Mouse (Mus musculus): ENCODE results near the gene Ahsg.
"Not testable (repeated sequence)": the region's sequence is repeated elsewhere in the genome, so short reads cannot be mapped to it uniquely, and the experiment has no call there.

The Ahsg gene

DNA sequence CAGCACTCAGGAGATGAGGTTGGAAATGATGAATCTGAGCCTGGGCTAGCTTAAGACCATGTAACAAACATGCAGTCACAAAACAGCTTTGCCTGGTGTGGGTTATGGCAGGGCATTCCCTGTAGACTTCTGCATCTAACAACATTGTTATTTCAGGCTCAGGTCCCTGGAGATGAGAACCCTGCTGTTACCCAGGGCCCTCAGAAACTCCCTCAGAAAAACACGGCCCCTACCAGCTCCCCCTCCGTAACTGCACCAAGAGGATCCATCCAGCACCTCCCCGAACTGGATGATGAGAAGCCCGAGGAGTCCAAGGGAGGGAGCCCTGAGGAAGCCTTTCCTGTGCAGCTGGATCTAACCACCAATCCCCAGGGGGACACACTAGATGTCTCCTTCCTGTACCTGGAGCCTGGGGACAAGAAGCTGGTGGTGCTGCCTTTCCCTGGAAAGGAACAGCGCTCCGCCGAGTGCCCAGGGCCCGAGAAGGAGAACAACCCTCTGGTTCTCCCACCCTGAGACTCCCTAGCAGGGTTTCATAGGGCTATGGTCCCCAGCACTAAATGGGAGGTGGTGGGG is 48.1 kb downstream of the Ahsg start:
- DNase-seq (ENCODE audit: low spot score in 2 of 2), result no peak

DNA sequence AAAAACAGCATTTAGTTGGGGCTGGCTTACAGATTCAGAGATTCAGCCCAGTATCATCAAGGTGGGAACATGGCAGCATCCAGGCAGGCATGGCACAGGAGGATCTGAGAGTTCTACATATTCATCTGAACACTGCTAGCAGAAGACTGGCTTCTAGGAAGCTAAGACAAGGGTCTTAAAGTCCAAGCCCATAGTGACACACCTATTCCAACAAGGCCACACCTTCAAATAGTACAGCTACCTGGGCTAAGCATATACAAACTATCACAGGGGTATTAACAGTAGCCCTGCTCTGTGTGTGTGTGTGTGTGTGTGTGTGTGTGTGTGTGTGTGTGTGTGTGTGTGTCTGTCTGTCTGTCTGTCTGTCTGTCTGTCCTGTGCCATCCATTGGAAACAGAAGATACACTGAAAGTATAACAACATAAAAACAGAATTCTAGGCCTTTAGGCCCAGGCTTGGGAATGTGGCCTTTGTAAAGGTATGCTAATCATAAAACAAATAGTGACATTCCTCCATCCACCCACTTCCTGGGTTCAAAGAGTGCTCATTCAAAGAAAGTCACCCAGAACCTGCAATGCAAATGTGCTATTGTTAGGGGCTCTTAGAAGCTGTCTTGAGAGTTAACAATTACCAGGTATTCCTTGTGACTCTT is 50.9 kb downstream of the Ahsg start:
- not testable (repeated sequence) for DNase-seq (ENCODE audit: low spot score in 2 of 2)

DNA sequence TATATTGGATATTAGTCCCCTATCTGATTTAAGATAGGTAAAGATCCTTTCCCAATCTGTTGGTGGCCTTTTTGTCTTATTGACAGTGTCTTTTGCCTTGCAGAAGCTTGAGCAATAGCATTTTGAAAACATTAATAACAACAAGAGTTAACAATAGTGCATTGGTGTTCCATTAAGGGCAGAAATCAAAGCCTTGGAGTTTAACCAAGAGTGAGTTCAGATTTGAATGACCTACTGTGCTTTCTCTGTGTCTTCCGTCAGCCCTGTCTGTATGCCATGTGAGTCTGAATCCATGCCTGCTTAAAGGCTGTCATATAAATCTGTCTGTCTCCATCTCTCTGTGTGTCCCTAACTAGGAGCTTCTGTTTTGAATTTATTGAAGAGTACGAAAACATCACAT is 56.3 kb downstream of the Ahsg start:
- no peak for DNase-seq (ENCODE audit: low spot score in 2 of 2)

All from cerebellum, postnatal 4 days (tissue).